Mouse (Mus musculus) intestine, postnatal 0 days (tissue): ENCODE measurements around the gene Gramd1a. TPM values are rescaled to one million over a fixed set of nuclear protein-coding genes. Genes with fewer than 3 reads are reported as not detected.
A peak's percentile ranks its signal among the peaks of the same experiment; 100 is the strongest.

Source experiments
- ATAC-seq: fragments of 200-750 bp; cut with Nextera tagmentation; 2 replicates; pipeline ENCODE4 v1.8.0; 2017; ENCODE audit warnings: mild to moderate bottlenecking, moderate TSS enrichment, moderate library complexity
- H3K27ac ChIP-seq: fragments of 300-500 bp; sonication (generic); 2 replicates; pipeline ENCODE4 v1.5.1; 2014; ENCODE audit warnings: mild to moderate bottlenecking, low read depth, low read length, moderate library complexity
- H3K27me3 ChIP-seq: fragments of 300-500 bp; sonication (generic); replicated peaks from 2 replicates; pipeline ENCODE4 v1.6.1; 2014; ENCODE audit warnings: low read length, mixed read lengths; ENCODE audit not compliant: control insufficient read depth, insufficient read depth
- H3K36me3 ChIP-seq: fragments of 300-500 bp; sonication (generic); 2 replicates; pipeline ENCODE4 v1.6.1; 2014; ENCODE audit warnings: mild to moderate bottlenecking, moderate library complexity; ENCODE audit not compliant: control insufficient read depth, insufficient read depth
- H3K4me1 ChIP-seq: fragments of 300-500 bp; sonication (generic); replicated peaks from 2 replicates; pipeline ENCODE4 v1.6.1; 2014; ENCODE audit warnings: antibody characterized with exemption, low read length, mixed read lengths; ENCODE audit not compliant: control insufficient read depth, insufficient read depth
- H3K4me2 ChIP-seq: fragments of 300-500 bp; sonication (generic); replicated peaks from 2 replicates; pipeline ENCODE4 v1.6.1; 2014; ENCODE audit warnings: low read depth, mild to moderate bottlenecking, moderate library complexity
- H3K4me3 ChIP-seq: fragments of 300-500 bp; sonication (generic); 2 replicates; pipeline ENCODE4 v1.5.1; 2014; ENCODE audit warnings: low read depth, low read length
- H3K9ac ChIP-seq: fragments of 300-500 bp; sonication (generic); 2 replicates; pipeline ENCODE4 v1.6.1; 2014; ENCODE audit warnings: mild to moderate bottlenecking, low read depth, low read length
- H3K9me3 ChIP-seq: fragments of 300-500 bp; sonication (generic); 2 replicates; pipeline ENCODE4 v1.6.1; 2016; ENCODE audit warnings: mixed run types; ENCODE audit not compliant: control insufficient read depth
- CTCF ChIP-seq: sonication (generic); IDR thresholded peaks from 2 replicates; pipeline ENCODE4 v1.5.1; 2016; ENCODE audit warnings: low read depth, mild to moderate bottlenecking, control low read depth, antibody characterized with exemption, moderate library complexity
- WGBS: fragments of 180-500 bp; shearing (Covaris S2); extraction: QIAGEN DNeasy Blood & Tissue Kit; methylation state at CpG from one replicate; pipeline ENCODE4 v1.1.7; 2014; 5-methylcytosine and 5-hydroxymethylcytosine counted together
- polyA plus RNA-seq: library from polyadenylated mRNA; unstranded; fragments of >200 nt; fragmentation: Nextera tagmentation; extraction: Ambion mirVana; gene quantifications from 2 replicates; pipeline ENCODE4 v1.2.1, GENCODE M21; 2015

The Gramd1a gene
- polyA plus RNA-seq, 1 experiment from 2014 or later: 10.3 TPM

DNA sequence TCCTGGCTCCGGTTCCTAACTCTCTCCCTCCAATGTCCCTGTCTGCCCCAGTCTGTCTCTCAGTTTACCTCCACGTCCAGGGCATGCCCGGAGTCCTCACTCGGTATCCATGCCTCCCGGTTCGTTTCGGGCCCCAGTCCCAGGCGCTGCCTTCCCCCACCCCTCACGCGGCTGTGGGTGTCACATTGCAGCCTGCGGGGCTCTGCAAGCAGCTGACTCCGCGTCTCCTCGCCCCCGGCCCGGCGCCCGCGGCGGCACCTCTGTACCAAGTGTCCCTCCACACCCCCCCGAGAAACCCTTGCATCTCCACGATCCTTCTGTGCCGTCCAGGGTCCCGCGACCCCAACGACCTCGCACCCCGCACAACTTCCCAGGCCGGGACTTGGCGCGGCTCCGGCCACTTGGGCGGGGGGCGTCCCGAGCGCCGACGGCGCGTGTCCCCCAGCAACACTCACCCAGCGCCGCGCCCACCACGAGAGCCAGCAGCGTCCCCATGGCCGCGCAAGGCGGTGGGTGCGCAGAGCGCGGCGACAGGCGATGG lies 29.4 kb downstream of the Gramd1a start:
- Histone ChIP-seq H3K9me3 (no peaks in the 10 kb centered on the region), H3K9ac (peak overlapping the region; percentile 42; the same call in 1 of the 2 replicates), H3K4me2 (peak overlapping the region; percentile 87), H3K27me3 (peaks cover 36% of the 10 kb centered on the region), H3K4me1 (no peaks in the 10 kb centered on the region), H3K27ac (no peak overlapping the region), H3K4me3 (peak overlapping the region; percentile 51), H3K36me3 (peaks cover 6% of the 10 kb centered on the region; the same call in 1 of the 2 replicates)
- TF ChIP-seq CTCF: no peak
- ATAC-seq: no peak
- WGBS: 1% methylated on average over 53 of the region's 53 CpGs

DNA sequence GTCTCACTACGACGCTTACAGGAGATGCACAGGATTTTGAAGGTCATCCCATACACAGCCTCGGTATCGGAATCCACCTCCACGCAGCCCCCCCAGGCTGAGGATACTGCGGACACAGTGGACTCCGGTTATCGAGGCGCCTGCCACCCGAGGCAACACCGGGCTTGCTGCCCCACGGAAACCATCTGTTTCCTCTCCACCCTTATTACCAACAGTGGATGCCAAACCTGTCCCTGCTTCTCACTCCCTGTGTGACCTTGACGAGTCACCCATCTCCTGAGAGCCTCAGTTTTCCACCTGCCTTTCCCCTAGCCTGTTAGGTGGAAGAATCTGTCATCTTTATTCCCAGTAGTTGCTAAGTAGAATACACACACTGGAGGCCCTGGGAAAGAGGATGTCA lies 30.6 kb downstream of the Gramd1a start:
- Histone ChIP-seq H3K4me1 (no peaks in the 10 kb centered on the region), H3K4me2 (no peak overlapping the region), H3K27me3 (peaks cover 36% of the 10 kb centered on the region), H3K9me3 (no peaks in the 10 kb centered on the region), H3K9ac (no peak overlapping the region), H3K27ac (no peak overlapping the region), H3K36me3 (peaks cover 5% of the 10 kb centered on the region; the same call in 1 of the 2 replicates), H3K4me3 (no peak overlapping the region)
- 68% methylated on average over 13 of the region's 13 CpGs for WGBS
- no peak for TF ChIP-seq CTCF
- ATAC-seq: no peak

DNA sequence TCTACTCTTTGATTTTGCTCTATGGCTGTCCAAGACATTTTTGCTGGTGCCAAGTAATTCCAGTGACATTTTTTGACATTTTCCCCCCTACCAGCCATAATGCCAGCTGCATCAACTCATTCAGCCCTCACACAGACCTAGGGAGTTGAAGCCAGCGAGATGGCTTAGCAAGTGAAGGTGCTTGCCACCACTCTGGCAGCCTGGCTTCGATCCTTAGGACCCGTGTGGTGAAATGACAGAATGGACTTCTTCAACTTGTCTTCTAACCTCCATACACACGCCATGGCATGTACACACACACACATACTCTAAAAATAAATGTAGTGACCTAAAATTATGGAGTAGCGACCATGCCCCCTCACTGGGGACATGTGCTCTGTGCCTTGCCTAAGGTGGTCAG lies 31.3 kb downstream of the Gramd1a start:
- TF ChIP-seq CTCF: no peak
- WGBS: 85% methylated on average over 5 of the region's 5 CpGs
- Histone ChIP-seq H3K36me3 (no peaks in the 10 kb centered on the region), H3K27ac (no peak overlapping the region), H3K9me3 (no peaks in the 10 kb centered on the region), H3K4me2 (no peak overlapping the region), H3K9ac (no peak overlapping the region), H3K4me3 (no peak overlapping the region), H3K4me1 (no peaks in the 10 kb centered on the region), H3K27me3 (peaks cover 36% of the 10 kb centered on the region)
- no peak for ATAC-seq

DNA sequence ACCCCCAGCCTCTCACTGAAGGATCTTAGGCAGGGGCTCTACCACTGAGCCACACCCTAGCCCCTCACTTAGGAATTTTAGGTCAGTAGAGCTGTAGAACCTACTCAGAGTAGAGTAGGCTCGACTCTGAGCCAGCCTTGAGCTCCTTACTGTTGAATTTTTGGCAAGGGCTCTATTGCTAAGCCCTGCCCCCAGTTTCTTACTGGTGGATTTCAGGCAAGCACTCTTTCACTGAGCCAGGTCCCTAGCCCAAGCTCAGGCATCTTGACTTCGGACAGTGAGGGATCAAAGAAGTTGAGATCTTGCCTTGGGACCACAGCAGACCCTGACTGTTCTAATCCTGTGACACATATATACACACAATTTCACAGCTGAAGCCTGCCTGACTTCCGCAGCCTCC lies 32.0 kb downstream of the Gramd1a start:
- no peak for ATAC-seq

DNA sequence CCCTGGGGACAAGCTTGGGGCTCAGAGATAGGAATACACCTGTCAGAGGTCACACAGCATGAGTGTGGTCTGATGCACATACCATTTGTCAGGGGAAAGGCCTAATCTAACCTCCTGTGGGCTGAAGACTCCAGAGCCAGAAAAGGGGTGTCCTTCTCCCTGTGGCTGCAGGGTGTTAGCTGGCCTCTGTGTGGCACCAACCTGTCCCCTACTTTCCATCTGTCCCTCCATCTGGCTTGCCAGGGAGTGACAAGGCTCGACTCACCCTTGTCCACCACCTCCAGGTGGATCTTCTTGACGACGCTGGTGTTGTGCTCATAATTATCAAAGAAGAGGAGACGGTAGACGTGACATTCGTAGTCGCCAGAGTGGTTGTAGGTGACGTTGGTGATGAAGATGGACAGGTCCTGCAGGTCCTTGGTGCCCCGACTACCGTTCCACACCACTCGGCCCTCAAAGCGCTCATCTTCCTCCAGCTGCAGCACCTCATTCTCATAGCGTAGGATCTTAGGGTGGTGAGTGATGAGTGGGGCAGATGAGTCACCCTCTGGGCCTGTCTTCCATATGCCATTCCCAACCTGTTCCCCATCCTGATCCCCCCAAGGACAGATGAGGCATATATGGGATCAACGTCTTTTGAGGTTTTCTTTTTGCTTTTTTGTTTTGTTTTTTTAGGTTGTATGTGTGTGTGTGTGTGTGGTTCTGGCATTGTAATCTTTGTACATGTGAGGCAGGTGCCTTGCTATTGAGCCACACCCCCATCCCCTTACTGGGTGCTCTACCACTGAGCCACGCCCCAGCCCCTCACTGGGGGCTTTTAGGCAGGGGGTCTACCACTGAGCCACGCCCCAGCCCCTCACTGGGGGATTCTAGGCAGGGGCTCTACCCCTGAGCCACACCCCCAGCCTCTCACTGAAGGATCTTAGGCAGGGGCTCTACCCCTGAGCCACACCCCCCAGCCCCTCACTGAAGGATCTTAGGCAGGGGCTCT lies 32.8 kb downstream of the Gramd1a start:
- H3K9me3 ChIP-seq: no peaks in the 10 kb centered on the region
- H3K27me3 ChIP-seq: peaks cover 32% of the 10 kb centered on the region
- 89% methylated on average over 16 of the region's 16 CpGs for WGBS
- no peak overlapping the region for H3K27ac ChIP-seq
- H3K9ac ChIP-seq: no peak overlapping the region
- no peak overlapping the region for H3K4me3 ChIP-seq
- no peaks in the 10 kb centered on the region for H3K4me1 ChIP-seq
- no peak for ATAC-seq
- no peak overlapping the region for H3K4me2 ChIP-seq
- TF ChIP-seq CTCF: no peak
- H3K36me3 ChIP-seq: no peaks in the 10 kb centered on the region

More for the DNA sequence above, 32.0 kb downstream of the Gramd1a start:
- Histone ChIP-seq H3K4me3 (no peak overlapping the region), H3K4me1 (no peaks in the 10 kb centered on the region), H3K4me2 (no peak overlapping the region), H3K36me3 (no peaks in the 10 kb centered on the region), H3K9me3 (no peaks in the 10 kb centered on the region), H3K27ac (no peak overlapping the region), H3K9ac (no peak overlapping the region), H3K27me3 (peaks cover 36% of the 10 kb centered on the region)
- 79% methylated on average over 3 of the region's 3 CpGs for WGBS
- no peak for TF ChIP-seq CTCF

DNA sequence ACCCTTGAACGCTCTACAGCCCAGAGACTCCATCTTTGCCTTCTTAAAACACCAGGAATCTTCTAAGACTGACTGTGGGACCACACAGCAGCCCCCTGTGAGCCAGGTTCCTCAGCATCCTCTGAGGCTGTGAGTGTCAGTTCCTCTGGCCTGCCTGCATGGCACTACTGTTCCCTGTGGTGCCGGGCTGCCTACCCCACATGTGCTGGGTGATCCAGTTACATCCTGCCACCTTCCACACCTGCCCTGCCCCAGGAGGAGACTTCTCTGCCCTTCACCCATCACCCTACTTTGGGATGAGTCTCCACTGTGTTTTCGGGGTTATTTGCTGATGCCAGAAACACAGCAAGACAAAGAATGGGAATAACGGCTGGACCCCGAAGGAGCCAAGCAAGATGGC lies 36.1 kb downstream of the Gramd1a start:
- no peak overlapping the region for H3K9ac ChIP-seq
- ATAC-seq: no peak
- H3K9me3 ChIP-seq: no peaks in the 10 kb centered on the region
- H3K4me1 ChIP-seq: 0 out of 2 replicates have a peak, but pooled peaks cover 7% of the 10 kb centered on the region
- TF ChIP-seq CTCF: no peak
- no peak overlapping the region for H3K4me3 ChIP-seq
- 94% methylated on average over 5 of the region's 5 CpGs for WGBS
- H3K27ac ChIP-seq: no peak overlapping the region
- H3K27me3 ChIP-seq: 0 out of 2 replicates have a peak, but pooled peaks cover under 1% of the 10 kb centered on the region
- no peak overlapping the region for H3K4me2 ChIP-seq
- H3K36me3 ChIP-seq: no peaks in the 10 kb centered on the region
